Mouse (Mus musculus): ENCODE measurements at regions not wholly inside any gene's neighbourhood (a gene's known extent, or its start where the extent isn't known, plus 50 kb on each side); places are given as distances from the start of the nearest gene placed in this dataset.
A peak's percentile ranks its signal among the peaks of the same experiment; 100 is the strongest.
"Not testable (repeated sequence)": the region's sequence is repeated elsewhere in the genome, so short reads cannot be mapped to it uniquely, and the experiment has no call there.

DNA sequence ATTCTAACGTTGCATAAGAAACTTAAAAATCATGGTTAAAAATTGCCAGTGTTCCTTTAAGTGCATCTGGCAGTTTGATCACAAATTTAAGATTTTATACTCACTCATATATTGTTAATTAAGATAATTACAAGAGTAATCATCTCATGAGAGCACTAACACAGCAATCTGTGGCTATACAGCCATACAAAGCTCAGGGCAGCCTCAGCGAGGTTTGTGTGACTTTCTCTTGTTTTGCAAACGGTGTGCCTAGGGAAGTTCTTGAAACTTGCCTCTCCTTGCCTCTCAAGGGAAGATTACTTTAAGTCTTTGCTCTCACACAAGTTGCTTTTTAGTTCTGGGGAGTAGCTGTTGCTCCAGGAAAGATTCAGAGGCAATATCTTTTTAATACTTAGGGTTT lies 58.1 kb upstream of the Slc1a4 start:
- DNase-seq: no peak

DNA sequence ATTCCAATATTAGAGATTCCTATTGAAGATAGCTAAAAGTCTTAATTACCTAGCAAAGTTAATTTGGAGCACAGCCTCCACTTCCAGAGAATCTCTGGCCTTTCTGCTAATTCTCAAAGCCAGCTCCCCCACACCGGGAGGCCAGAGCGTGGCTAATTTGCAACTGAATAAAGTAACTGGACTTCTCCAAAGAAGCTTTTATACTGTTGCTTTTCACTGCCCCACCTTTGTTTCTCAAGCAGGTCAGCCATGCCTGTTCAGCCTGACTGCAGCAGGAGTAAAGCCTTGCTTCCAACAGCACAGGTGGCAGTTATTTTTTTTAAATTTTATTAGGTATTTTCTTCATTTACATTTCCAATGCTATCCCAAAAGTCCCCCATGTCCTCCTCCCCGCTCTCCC lies 60.8 kb upstream of the Slc1a4 start:
- DNase-seq: not testable (repeated sequence)

DNA sequence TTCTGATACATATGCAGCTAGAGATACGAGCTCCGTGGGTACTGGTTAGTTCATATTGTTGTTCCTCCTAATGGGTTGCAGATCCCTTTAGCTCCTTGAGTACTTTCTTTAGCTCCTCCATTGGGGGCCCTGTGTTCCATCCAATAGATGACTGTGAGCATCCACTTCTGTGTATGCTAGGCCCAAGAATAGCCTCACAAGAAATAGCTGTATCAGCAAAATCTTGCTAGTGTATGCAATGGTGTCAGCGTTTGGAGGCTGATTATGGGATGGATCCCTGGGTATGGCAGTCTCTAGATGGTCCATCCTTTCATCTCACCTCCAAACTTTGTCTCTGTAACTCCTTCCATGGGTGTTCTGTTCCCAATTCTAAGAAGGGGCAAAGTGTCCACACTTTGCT lies 61.3 kb upstream of the Slc1a4 start:
- not testable (repeated sequence) for DNase-seq

DNA sequence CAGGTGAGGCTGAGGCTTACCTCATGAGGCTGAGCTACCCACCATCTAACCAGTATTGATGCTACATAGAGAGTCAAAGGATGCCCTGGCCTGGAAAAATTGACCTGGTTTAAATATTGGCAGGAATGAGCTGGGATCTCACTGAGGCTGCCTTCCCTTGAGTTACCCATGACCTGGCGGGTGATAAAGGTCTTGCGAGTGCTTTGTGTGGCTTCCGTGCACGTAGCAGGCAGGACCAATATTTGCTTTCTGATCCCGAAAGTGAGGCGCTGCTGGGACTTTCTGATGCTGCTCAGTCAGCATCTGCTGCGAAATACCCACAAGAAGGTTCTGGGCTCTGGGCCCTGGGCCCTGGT lies 63.3 kb upstream of the Slc1a4 start:
- DNase-seq: no peak

DNA sequence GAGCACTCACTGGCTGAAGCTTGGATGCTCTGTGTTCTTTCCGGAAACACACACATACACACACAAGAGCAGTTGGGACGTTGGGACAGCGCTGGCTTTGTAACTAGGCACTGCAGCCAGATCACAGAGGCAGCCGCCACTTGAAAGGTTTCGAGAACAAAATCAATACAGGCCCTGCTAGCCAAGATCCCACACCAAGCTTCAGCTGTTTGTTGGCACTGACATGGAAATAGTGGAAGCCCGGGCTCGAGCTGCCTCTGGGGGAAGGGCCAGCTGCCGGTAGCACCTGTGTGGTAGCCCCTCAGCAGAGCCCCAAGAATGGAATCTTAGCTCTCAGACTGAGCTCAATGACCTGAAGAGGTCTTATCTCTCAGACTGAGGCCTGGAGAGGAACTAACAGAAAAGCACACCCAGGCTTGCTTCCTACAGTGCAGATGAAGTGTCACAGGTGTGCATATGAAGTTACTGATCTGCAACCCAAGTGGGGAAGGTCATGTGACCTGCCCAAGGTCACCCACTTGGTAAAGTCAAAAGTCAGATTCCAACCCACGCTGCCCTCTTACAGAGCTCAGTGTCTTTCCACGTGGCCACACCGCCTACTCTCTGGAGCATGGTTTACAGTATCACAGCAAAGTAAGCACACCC lies 63.8 kb upstream of the Slc1a4 start:
- peak; percentile 47 to 73 for DNase-seq

DNA sequence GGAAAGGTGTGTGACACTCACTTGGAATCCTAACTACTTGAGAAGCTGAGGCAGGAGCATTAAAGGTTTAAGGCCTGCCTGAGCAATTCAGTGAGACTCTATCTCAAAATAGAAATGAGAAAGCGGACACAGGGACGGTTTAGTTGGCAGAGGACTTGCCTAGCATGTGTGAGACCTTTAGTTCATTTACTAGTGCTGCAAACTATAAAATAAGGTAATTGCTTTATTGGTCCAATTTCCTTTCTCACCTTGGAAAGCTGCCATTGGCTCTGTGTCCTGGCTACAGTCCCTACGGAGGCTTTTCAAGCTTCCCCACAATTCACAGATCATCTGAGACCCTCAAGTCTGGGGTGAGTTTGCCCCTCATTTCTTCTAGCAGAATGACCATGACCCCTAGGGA lies 64.4 kb upstream of the Slc1a4 start:
- DNase-seq: no peak

DNA sequence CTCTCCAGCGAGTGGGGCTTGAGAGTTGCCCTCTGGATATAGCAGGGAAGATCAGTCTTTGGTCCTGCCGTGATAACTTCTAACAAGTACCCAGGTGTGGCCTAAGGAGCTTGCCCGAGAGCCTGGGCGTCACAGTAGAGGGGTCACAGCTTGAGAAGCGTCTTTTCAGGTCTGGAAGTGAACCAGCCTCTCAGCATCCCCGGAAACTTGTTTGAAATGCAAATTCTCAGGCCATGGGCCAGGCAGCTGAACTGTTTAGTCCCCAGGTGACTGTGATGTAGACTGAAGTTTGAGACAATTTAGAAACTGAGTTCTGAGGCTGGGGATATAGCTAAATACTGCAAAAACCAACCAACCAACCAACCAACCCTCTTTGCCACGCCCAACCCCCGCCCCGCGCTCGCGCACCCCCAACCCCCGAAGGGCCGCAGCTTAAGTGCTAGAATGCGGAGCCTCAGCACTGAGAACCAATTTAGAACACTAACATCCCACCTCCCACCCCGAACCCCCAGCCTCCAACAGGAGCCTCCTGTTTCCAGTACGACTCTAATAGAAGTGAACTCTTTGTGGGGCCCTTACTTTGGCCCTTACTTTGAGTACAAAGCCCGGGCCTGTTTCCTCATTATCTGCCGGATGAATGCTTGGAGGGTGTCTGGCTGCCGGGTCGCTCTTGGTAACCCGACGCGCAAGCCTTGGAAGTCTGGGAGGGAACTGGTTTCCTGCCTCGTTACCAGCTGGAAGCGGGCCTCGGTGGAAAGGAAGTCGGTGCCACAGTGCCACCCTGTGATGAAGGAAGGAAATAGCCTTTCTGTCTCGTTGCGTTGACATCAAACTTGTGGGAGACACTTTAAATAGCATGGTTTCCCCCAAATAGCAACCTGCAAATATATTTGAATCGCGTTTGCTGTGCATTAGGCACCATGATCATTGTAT lies 68.1 kb upstream of the Slc1a4 start:
- DNase-seq: peak; percentile 78 to 84

DNA sequence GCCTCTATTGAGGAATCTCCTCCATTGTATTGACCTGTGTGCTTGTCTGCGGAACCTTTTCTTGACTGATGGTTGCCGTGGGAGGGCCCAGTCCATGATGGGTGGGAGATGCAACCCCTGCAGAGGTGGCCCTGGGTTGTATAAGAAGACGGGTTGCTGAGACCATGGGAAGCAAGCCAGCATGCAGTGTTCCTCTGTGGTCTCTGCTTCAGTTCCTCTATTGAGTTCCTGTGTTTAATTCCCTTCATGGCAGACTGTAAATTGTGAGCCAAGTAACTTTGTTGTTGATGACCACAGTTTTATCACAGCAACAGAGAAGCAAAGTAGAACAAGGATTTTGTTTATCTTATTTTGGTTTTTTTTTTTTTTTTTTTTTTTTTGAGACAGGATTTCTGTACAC lies 70.9 kb upstream of the Slc1a4 start:
- DNase-seq: peak in 1 of 2 experiments; percentile 5

DNA sequence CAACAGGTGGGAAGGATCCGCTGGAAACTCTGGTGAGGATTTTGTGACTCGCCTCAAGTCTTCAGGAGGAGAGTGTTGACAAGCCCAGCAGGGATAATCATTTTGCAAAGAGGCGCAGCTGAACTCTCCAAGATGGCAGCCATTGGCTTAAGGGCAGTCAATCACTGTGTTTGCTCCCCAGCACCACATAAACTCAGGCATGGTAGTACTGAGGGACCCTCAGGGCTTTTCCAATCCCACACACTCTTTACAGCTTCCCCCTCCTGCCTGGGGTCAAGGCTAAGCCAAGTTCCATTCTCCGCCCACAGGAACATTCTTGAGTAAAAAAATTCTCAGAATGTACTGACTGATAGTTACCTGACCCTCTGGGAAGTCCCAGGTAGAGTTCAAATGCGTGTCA lies 72.0 kb upstream of the Slc1a4 start:
- DNase-seq: no peak

DNA sequence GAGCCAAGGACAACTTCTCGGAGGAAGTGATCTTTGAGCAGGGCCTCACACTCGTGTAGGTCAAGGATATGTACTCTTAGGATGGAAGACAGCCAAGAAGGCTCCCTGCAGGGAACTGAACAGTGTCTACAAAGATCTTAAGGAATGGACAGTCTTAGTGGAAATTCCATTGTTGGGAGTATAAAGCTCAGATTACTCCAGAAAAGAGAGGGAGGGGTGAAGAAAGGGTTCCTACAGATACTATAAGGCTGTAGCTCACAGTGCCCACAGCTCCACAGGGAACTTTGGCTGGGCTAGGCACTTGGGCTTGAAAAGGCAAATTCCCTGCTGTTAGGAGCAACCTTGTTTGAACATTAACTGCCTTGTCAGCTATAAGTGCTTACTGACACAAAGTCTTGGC lies 85.6 kb upstream of the Slc1a4 start:
- no peak for DNase-seq

DNA sequence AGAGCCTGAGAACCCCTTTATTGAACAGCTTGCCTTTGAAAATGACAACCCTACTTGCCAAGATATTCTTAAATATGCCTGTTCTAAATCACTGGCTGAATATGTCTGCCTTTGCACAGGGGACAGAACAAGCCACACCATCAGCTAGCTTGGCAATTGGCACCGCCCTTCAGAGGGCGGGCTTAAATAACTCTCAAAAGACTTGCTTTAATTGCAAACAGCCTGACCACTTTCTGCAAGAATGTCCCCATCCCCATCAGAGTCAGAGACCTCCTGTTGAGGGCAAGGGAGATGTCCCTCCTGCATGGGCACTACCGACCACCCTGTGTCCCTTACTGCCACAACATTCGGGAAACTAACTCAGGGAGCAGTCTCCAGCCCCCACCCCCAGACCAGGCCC lies 88.4 kb upstream of the Slc1a4 start:
- DNase-seq: no peak

DNA sequence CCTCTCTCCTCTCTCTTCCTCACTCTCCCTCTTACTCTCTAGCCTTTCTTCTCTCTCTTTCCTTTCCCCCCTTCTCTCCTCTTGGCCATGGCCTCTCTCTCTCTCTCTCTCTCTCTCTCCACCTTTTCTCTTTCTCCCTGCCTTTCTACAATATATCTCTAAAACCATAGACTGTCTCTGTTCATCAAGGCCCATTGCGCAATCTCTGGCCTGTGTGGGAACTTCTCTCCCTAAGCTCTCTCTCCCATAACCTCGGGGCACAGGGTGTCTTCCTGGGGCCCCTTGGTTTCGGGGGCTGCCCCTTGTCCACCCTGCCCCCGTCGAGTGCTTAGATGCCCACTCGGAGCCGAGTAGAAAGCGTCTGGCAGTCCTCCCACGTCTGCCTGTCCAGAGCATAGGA lies 103.5 kb upstream of the Slc1a4 start:
- no peak for DNase-seq

DNA sequence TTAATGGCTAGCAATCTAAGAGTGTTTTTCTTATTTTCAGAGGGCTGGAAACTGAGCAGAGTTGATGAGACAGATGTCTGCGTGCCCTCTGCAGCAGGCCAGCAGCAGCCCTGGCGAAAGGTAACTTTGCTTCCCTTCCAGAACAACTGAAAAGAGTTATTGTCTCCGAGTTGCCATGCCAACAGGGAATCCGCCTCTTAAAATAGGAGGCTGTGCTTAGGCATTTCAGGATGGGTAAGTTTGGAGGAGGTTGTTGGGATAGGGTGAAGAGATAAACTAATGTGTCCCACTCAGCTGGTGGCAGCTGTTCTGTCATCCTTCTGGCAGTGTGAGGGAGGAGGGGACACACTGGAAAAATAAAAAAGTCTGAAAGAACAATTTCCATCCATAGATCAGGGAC lies 100.6 kb upstream of the Sertad2 start:
- no peak for DNase-seq

DNA sequence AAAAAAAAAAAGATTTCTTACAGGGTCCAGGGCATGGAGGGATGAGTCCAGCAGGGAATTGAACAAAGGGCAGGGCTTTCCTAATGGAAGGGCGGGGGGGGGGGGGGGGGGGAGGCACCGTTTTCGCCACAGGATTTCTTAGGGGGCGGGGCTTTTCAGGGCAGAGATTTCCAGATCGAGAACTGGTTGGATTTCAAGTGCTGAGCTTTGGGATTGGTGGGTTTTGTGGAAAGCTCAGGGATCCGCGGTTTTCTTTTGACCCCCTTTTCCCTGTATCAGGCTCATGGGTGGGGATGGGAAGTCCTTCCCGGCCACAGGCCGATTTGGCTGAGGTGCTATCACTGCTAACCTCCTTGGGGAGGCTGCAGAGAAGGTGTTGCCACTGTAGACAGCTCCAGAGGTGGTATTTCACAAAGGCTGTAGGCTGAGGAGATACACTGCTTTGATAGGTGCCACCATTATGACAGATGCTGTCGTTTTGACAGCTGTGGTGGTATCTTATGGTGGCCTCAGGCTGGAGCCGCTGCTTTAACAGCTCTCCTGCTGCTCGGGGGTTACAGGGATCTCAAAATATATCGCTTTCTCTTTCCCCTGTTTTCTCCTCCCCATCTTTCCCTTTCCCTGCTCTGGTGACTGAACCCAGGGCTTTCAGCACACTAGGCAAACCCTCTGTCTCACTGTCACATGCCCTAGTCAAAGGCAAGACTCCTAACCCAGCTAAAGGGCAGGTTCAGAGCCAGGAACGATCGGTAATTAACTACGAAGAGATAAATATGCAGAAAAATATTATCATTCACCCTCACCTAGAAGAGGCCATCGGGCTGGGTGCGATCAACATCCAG lies 97.8 kb upstream of the Sertad2 start:
- no peak for DNase-seq

DNA sequence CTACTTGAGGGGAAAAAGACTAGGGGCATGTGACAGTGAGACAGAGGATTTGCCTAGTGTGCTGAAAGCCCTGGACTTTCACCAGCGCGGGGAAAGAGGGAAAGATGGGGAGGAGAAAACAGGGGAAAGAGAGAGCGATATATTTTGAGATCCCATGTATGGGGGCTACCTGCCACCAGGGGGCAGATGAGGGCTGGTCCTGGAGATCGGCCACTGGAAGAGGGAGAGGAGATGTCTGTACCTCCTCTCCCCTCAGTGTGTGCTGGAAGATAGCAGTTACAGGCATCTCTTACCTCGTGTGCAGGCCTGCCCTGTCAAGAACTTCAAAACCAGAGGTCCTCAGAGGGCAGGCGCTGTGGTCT lies 97.2 kb upstream of the Sertad2 start:
- peak; percentile 42 to 51 for DNase-seq

DNA sequence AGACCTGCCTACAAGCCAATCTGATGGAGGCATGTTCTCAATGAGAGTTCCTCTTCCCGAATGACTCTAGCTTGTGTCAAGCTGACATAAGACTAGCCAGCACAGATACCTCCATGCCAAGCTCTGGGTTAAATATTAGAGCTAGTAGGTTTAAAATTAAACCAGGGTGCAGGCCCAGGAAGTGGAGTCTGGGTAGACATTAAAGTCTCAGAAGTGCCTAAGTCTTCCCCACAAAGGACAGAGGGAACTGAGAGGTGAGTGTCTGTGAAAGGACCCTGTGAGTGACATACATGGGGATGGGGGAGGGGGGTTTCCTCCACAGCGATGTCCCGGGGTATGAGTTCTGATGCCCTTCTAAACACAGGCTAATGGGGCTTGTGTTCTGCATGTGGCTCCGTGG lies 90.2 kb upstream of the Sertad2 start:
- no peak for DNase-seq

DNA sequence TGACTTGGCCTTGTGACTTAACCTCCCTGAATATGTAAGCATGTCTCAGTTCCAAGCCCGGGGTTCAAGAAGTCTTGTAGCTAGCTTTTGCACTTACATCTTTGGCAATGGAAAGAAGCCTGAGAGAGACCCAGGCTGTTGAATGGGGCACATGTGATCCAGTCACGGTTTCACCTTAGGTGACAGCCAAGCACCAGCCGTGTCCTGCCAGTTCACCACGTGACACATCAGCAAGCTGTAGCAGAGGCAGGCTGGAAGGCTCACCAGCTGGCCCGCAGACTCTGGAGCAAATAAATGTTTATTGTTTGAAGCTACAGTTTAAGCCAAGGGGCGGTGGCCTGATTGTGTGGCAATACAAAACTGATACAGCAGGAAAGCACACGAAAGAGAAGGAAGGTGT lies 89.3 kb upstream of the Sertad2 start:
- no peak for DNase-seq

DNA sequence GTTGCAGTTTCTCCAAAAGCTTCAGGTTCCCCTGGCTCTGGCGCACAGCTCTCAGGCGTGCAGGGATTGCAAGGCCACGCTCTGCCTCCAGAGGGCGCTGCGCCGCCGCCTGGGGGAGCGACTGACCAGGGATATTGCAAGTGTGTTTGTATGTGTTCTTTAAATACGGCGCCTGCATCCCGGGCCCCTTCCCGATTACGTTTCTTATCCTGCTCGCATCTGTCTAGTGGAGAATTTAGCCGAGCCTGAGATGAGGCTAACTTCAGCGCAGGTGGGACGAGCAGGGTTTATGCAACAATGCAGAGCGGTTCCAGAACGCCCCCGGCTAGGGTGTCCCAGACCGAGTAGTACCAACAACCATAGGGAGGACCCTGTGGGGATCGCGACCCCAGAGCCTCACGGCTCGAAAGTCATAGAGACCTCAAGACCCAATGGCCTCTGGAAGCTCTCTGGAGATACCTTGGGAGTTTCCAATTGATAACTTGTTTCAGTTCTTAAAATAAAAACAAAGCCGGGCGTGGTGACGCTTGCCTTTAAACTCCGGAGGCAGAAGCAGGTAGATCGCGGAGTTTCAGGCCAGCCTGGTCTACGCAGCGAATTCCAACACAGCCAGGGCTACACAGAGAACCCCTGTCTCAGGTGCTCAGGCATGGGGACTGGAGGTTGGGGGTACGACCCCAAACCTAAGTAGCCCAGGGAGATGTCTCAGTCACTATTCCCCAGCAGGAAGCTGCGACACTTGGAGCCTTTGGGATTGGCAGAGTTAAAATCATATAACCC lies 87.8 kb upstream of the Sertad2 start:
- peak; percentile 75 to 81 for DNase-seq

DNA sequence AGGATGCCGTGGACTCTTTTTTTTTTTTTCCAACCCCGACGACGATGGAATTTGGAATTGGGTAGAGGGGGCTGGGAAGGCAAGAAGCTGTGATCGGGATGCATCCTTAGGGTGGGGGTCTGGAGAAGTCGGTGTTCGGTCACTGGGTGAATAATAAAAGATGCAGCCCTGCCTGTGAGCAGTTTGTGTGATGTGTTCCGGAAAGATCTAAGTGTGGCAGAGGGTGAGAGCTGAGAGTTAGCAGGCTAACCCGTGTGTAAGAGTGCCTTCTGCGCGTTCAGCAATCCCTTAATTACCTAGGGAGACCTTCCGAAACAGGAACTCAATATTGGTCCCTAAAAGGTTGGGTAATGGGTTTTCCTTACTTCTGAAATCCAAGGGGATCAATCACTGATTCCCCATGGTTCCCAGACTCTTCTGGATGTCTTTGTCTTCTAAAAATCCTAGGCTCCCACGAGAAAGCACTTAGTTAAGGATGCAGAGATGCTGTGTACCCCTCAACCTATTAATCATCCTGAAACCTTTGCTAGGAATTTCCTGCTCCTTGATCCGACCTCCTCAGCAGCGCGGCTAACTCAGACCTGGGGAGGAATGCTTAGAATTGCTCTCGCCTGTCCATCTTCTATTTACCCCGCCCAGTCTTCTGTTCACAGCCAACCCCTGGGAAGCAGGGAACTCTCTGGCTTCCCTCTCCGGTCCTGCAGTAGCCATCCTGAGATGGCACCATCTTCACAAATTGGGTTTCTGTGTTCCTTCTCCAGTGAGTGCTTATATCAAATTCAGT lies 87.0 kb upstream of the Sertad2 start:
- peak in 1 of 2 experiments; percentile 33 for DNase-seq

DNA sequence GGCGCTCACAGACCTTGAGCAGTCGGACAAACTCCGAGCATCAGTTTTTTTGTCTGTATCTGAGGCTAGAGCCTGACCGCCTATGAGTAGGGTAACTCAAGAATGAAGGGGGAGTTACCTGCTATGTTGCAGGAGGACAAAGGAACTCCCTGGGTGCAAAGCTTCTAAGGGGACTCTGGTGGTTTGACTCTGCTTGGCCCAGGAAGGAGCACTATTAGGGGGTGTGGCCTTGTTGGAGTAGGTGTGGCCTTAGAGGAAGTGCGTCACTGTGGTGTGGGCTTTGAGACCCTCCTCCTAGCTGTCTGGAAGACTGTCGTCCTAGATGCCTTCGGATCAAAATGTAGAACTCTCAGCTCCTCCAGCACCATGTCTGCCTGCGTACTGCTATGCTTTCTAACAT lies 83.9 kb upstream of the Sertad2 start:
- no peak for DNase-seq

DNA sequence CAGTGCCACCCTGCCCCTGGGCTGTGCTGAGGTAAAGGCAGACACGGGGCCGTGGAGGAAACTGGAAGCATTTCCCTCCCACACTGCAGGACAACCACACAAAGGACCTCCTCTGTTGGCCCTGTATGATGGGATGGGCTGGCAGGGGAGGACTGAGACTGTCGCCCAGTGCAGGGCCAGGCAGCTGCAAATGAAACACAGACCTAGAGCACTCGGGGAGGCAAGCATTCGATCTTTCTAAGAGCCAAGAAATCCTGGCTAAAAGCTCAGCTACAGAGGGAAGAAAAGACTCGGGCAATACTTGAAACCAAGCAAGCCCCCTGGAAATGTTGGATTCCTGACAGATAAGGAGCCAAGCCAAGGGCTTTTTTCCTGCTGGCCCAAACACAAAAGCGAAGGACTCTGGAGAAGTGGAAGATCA lies 82.5 kb upstream of the Sertad2 start:
- no peak for DNase-seq

DNA sequence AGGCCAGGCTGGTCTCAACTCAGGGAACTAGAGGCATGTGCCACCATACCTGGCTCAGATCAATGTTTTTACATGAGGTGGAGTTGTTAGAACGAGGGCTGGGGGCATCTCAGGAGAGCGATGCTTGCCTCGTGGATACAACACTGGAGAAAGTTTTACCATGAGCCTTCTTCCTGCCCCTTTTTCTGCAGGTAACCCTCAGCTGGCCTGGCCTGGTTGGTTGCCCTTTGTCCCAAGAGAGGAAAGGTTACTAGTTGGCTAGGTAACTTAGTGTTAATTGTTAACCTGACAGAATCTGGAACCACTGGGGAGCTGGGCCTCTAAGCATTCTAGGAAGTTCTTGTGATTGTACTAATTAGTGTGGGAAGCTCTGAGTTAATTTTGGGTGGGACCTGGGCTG lies 81.0 kb upstream of the Sertad2 start:
- no peak for DNase-seq

All from lung, adult 18-20 months (tissue).